Mouse (Mus musculus) thymus, postnatal 0 days (tissue): Measurements from ENCODE around the gene Apip. TPM values are rescaled to one million over a fixed set of nuclear protein-coding genes. Genes with fewer than 3 reads are reported as not detected.

Experiments
- DNase-seq: peaks from one replicate; pipeline ENCODE4 v3.0.0-alpha.2; 2015; ENCODE audit warnings: low spot score
- polyA plus RNA-seq: library from polyadenylated mRNA; unstranded; fragments of >200 nt; fragmentation: Nextera tagmentation; extraction: Ambion mirVana; gene quantifications from 2 replicates; pipeline ENCODE4 v1.2.1, GENCODE M21; 2015

Apip gene
- polyA plus RNA-seq, 1 experiment from 2014 or later, result 40.7 TPM

DNA sequence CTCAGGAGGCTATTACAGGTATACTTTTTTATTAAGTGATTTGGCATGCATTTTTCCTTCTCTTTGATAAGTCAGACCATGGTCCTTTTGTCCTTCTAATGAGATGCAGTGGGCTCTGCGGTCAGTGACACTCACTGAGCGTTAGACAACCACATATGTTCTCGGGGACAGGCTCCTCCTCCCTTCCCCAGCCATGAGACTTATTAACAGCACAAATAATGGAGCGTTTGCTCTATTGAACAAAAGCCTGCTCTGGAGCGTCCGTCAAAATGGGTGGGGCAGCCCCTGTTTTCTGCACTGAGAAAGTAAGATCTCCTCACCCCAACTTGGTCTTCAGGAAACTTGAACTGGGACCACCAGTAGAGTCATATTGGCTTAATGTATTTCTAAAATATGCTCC is 16.0 kb downstream of the Apip start:
- no peak for DNase-seq

DNA sequence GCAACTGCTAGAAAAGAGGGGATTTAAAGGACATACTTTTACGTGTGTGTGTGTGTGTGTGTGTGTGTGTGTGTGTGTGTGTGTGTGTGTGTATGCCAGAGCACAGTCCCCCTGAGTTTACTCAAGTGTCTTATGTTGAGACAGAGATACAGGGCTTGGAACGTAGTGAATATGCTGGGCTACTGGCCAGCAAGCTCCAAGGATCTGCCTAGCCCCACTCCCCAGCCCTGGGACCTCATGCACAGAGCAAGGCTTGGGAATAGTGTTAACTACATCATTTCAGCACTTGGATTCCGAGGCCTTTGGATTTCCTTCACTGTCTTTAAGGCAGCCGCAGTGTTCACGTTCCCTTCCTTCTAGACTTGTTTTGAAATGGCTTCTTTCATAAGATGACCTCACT is 29.1 kb downstream of the Apip start:
- DNase-seq, result no peak

DNA sequence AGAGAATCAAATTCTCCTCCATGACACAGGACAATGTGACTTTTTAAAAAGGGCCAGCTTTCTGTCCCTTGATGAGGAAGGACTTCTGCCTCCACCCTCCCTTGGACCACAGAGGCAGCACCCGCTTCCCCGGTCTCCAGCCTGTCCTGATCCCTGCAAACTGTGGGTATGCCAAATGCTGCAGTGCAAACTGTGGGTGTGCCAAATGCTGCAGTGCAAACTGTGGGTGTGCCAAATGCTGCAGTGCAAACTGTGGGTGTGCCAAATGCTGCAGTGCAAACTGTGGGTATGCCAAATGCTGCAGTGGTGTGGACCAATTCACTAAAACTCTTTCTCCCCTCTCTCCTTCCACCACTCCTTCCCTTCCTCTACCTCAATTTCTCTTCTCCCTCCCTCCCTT is 32.7 kb downstream of the Apip start:
- DNase-seq, result no peak

DNA sequence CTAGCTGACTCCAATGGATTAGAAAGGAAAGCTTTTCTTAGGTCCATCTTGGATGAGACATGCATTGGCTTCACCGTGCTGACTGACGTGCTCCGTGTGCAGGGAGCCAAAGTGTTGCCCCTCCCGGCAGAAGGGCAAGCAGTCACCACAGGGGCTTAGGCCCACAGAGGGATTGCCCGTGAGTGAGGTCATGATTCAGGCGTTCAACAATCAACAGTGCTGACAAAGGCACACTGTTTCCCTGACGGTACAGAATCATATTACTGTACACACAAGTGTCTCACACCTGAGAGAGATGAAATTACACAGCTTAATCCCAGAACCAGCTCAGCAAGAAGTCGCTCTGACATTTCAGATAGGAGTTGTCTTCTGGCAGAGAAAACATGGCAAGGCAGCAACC is 38.2 kb downstream of the Apip start:
- no peak for DNase-seq

DNA sequence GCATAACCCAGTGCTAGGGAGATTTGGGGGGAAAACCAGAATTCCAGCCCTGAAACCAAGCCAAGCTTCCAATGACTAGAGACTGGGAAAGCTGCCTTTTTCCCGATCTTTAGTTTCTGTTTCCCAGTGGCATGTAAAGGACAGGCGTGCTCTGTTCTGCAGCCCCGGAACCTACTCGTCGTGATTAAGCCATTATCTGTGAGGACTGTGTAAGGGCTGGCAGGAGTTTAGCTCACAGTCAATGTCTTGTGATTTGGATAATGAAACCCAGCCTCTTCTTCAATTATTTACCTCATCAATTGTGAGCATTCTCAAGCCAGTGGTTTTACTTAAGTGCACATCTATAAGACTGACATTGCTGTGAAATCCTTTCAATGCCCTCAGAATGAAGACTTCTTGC is 43.7 kb downstream of the Apip start:
- no peak for DNase-seq

DNA sequence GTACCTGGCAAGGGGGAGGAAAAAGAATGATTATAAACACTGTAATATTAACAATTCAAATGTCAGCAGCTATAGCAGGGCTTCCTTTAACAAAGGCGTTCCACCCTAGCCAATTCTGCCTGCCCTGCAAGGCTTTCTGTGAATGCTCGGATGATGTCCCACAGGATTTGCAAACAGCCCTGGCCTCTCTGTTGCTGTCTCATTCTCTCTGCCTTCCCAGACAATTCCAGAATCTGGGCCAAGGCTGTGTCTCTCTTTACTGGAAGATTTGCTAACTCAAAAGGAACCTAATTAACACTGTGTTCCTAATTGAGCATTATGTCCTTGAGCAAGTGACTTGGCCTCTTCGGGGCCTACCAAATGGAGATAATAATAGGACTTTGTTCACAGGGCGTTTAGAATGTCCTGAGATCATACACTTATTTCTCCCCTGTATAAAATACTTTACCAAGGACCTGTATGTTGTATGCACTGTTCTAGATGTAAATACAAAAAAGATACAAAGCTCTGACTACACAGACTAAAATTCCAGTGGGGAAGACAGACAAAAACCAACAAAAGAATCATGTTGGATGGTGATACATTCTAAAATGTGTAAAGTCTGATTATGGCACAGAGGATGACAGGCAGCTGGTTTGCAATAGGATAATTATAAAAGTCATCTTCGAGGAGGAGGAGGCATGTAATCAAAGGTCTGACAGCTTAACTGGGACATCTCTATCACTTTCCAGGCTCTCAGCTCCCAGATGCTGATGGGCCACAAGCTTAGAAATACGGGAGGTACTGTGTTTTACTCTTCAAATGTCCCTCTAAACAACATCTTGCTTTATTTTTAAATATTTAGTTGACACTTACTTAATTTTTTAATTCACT is 45.1 kb downstream of the Apip start:
- DNase-seq, result no peak

DNA sequence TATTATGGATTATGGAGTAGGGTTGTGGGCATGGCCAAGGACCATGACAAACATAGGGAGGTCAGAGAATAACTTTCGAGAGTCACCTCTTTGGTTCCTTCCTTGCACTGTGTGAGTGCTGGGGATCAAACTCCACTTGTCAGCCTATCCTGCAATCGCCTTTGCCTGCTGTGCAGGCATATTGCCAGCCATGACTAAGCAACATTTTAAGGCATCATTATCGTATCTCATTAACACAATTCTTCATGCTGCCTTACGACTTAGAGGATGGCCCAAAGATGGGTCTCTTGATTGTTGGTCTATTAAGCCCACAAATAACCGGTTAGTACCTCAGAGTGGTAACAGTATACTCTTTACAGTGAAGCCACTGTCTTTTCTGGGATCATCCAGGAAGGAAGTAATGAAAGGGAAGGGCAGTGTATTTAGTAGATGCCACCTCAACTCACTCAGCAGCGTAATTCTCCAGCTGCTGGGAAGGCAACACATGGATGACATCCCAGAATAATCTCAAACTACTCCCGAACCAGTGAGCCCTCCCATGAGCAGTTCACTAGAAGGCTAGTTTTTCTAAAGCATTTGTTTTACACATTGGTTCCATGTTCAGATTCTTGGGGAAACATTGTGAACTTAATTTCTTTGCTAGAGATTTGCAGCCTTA is 45.9 kb downstream of the Apip start:
- no peak for DNase-seq

DNA sequence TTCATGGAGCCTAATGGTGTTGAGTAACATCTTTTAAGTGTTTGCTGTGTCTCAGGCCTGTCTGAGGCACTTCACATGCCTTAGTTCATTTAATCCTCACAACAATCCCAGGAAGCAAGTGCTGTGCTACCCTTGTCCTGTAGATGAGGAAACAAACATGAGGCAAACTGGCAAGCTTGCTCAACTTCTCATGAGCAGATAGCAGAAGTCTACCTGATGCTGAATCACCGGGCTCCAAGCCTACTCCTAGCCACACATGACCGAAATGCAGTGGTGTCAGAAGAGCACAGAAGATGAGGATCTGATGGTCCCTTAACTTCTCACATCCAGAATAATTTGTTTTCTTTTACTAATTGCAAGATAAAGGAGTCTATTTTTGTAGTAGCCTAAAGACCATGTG is 56.2 kb downstream of the Apip start:
- no peak for DNase-seq

DNA sequence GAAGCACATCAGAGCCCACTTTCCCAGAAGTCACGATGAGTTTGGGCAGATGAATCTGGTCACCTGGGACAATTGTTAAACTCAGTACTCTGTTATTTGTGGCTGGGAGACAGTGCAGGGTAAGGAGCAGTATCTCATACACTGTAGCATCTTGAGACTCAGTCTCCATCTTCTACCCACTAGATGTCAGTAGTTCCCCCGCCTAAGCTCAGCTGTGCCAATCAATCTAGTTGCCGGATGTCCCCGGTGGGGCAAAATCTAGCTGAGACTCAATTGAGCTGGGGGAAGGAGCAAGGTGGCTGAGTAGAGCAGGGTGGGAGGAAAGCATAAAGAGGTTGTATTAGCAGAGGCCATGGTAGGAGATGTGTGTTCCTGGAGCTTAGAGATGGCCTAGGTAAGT is 57.7 kb downstream of the Apip start:
- DNase-seq, result peak; percentile 56

DNA sequence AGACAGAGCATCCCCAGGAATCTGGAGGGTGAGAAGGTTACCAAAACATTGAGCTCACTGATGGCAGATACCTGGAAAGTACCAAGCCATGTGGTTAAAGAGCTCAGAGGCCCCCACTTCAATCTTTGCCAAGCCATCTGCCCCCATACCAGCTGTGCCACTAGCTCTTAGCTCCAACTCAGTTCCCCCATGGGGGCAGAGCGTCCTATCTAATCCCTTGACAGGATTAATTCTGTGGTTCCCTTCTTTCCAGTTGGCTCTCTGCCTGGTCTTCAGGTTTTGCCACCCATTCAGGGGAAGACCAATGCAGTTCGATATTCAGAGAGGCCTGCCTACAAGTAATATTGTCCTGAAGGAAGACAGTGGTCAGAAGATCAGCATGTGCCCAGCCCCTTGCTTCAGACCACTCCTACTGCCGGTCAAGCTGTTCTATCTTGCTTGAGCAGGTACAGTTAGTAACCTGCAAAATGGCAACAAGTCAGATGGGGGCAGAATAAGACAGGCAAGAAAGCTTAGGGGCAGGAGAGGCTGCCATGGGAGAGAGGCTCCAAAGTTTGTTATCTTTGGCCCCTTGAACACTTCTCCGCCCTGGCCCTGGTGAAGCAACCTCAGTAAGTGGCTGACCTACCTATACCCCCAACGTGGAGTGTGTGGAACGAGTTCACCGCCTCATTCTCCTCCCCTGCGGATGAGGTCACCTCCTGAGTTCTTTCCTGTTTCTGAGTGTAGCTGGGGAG is 65.2 kb downstream of the Apip start:
- DNase-seq, result no peak

Other genes starting within 250 kb of the Apip start
- 10.5 and 11.6 TPM in 2 replicates for gene Cd44, start 172.0 kb upstream of the Apip start, polyA plus RNA-seq
- 29.0 and 30.1 TPM in 2 replicates for gene Pdhx, start 162 bp upstream of the Apip start, polyA plus RNA-seq
- 1.9 and 2.2 TPM in 2 replicates for gene Ehf, start 229.6 kb downstream of the Apip start, polyA plus RNA-seq